Mouse (Mus musculus) limb, embryonic 14.5 days (tissue): ENCODE results near the gene Phf21a. TPM values are rescaled to one million over a fixed set of nuclear protein-coding genes. Genes with fewer than 3 reads are reported as not detected.

Experiments
- ATAC-seq: fragments of 200-750 bp; cut with Nextera tagmentation; 2 replicates; pipeline ENCODE4 v1.8.0; 2017; ENCODE audit warnings: low read depth, moderate number of reproducible peaks, moderate TSS enrichment; ENCODE audit not compliant: low FRiP score
- DNase-seq: peaks from one replicate; pipeline ENCODE4 v3.0.0-alpha.2; 2015; ENCODE audit warnings: low spot score
- H3K27ac ChIP-seq: fragments of 300-500 bp; sonication (generic); replicated peaks from 2 replicates; pipeline ENCODE4 v1.5.1; 2014; ENCODE audit warnings: low read depth, mild to moderate bottlenecking, low read length, moderate library complexity, mixed read lengths
- H3K27me3 ChIP-seq: fragments of 300-500 bp; sonication (generic); 2 replicates; pipeline ENCODE4 v1.6.1; 2014; ENCODE audit warnings: low read length, mixed read lengths; ENCODE audit not compliant: control insufficient read depth, insufficient read depth
- H3K36me3 ChIP-seq: fragments of 300-500 bp; sonication (generic); 2 replicates; pipeline ENCODE4 v1.6.1; 2014; ENCODE audit warnings: mild to moderate bottlenecking, low read length, moderate library complexity, mixed read lengths; ENCODE audit not compliant: control insufficient read depth, insufficient read depth
- H3K4me1 ChIP-seq: fragments of 300-500 bp; sonication (generic); 2 replicates; pipeline ENCODE4 v1.6.1; 2014; ENCODE audit warnings: antibody characterized with exemption, low read length, mixed read lengths; ENCODE audit not compliant: control insufficient read depth, insufficient read depth
- H3K4me2 ChIP-seq: fragments of 300-500 bp; sonication (generic); replicated peaks from 2 replicates; pipeline ENCODE4 v1.6.1; 2014; ENCODE audit warnings: low read depth, mild to moderate bottlenecking, low read length, moderate library complexity; ENCODE audit not compliant: severe bottlenecking
- H3K4me3 ChIP-seq: fragments of 300-500 bp; sonication (generic); replicated peaks from 2 replicates; pipeline ENCODE4 v1.5.1; 2014; ENCODE audit warnings: low read length
- H3K9ac ChIP-seq: fragments of 300-500 bp; sonication (generic); 2 replicates; pipeline ENCODE4 v1.6.1; 2014; ENCODE audit warnings: mild to moderate bottlenecking, low read depth, low read length, moderate library complexity; ENCODE audit not compliant: severe bottlenecking
- H3K9me3 ChIP-seq: fragments of 300-500 bp; sonication (generic); 2 replicates; pipeline ENCODE4 v1.6.1; 2016; ENCODE audit warnings: low read length; ENCODE audit not compliant: control insufficient read depth
- POLR2A ChIP-seq: fragments of 200-500 bp; IDR thresholded peaks from 2 replicates; pipeline ENCODE4 v1.8.0; 2012; ENCODE audit warnings: inconsistent platforms, mild to moderate bottlenecking, moderate library complexity, borderline replicate concordance; ENCODE audit not compliant: insufficient read depth, insufficient read length; ENCODE audit errors: extremely low read depth
- WGBS: fragments of 180-500 bp; shearing (Covaris S2); extraction: QIAGEN DNeasy Blood & Tissue Kit; methylation state at CpG from one replicate; pipeline ENCODE4 v1.1.7; 2014; 5-methylcytosine and 5-hydroxymethylcytosine counted together
- polyA plus RNA-seq, 2 experiments: library from polyadenylated mRNA; depleted of rRNA in 1 of 2; stranded (reverse) in 1 of 2; unstranded in 1 of 2; fragments of >200 nt; fragmentation: Nextera tagmentation in 1 of 2; extraction: Ambion mirVana in 1 of 2; gene quantifications; 2 replicates each; pipeline versions ENCODE4 v1.2.1 to v1.2.3; 2012 to 2014

Gene Phf21a
- polyA plus RNA-seq, 2 experiments = 38.2 to 96.0 TPM

DNA sequence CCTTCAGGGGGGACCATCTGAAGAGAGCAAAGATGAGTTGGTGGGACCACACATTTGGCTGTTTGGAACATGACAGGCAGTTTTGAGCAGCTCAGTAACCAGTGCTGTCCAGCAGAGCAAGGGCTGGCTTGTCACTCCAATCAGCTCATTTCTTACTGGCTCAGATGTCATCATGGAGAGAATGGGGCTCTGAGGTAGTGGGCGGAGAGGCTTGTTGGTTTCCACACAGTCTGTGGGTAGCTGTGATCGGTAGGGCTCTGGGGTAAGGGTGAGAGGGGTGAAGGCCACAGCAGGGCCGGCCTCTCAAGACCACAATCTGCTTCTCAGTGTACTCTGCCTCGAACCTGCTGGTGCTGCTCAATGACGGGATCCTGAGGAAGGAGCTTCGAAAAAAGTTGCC is 283.4 kb downstream of the Phf21a start:
- TF ChIP-seq POLR2A = no peak
- Histone ChIP-seq H3K9ac (peak overlapping the region; percentile 58; the same call in 1 of the 2 replicates), H3K4me1 (peaks cover 20% of the 10 kb centered on the region), H3K4me3 (peak overlapping the region; percentile 63; the same call in 1 of the 2 replicates), H3K4me2 (peak overlapping the region; percentile 99), H3K36me3 (peaks cover 24% of the 10 kb centered on the region), H3K9me3 (no peaks in the 10 kb centered on the region), H3K27me3 (no peaks in the 10 kb centered on the region; the same call in 1 of the 2 replicates), H3K27ac (no peak overlapping the region)
- 80% methylated on average over 6 of the region's 6 CpGs for WGBS
- ATAC-seq = no peak
- DNase-seq = no peak

DNA sequence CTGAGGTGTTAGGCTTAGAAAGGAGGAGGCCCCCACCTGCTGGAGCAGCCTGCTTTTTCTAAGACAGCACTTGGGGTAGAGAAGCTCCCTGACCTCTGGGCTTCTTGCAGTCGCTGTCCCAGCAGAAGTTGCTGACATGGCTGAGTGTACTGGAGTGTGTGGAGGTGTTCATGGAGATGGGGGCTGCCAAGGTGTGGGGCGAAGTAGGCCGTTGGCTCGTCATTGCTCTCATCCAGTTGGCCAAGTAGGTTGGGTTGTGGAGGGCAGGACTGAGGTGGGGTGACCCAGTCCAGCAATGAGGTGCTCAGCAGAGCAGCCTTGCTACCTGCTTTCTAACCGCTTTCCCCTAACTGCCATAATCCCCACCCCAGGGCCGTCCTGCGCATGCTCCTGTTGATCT is 284.4 kb downstream of the Phf21a start:
- Histone ChIP-seq H3K4me1 (peaks cover 10% of the 10 kb centered on the region), H3K4me3 (no peak overlapping the region), H3K9ac (no peak overlapping the region), H3K9me3 (no peaks in the 10 kb centered on the region), H3K36me3 (peaks cover 34% of the 10 kb centered on the region), H3K27me3 (no peaks in the 10 kb centered on the region), H3K27ac (no peak overlapping the region), H3K4me2 (no peak overlapping the region)
- no peak for TF ChIP-seq POLR2A
- ATAC-seq = no peak
- DNase-seq = no peak
- 84% methylated on average over 7 of the region's 7 CpGs for WGBS

DNA sequence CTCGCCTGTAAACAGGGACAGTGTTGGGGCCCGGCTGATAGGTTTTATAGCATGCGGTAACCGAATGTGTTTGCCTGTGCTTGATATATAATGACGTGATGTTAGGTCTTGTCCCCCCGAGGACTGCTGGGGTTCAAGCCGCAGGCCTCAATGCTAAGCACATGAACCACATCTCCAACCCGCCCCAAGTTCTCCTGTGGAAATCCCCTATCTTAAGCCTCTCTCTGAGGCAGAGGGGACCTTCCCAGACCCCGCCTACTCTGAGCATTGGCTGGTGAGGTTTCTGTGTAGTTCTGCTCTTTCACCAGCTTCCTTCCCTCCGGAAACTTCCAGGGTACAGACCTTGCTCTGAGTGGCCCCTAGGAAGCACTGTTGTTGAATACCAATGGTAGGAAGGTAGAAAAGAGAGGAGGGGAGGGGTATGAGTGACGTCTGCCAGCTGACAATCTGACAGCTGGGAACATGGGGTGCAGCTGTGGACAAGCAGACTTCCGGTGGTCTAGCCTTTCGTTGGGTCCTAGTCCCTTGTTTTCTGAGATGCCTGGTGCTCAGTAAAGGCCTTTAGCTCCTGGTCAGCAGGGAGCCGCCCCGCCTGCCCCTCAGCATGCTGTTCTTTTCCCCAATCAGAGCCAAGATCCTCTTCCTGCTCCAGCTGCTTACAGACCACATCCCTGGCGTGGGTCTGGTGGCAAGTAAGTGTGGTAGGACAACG is 287.0 kb downstream of the Phf21a start:
- H3K9me3 ChIP-seq = no peaks in the 10 kb centered on the region
- H3K27ac ChIP-seq = no peak overlapping the region
- no peak for ATAC-seq
- peaks cover 59% of the 10 kb centered on the region for H3K36me3 ChIP-seq
- H3K4me2 ChIP-seq = no peak overlapping the region
- peaks cover 7% of the 10 kb centered on the region for H3K4me1 ChIP-seq
- 79% methylated on average over 17 of the region's 17 CpGs for WGBS
- H3K9ac ChIP-seq = no peak overlapping the region
- H3K4me3 ChIP-seq = no peak overlapping the region
- TF ChIP-seq POLR2A = no peak
- no peaks in the 10 kb centered on the region for H3K27me3 ChIP-seq
- DNase-seq = no peak

DNA sequence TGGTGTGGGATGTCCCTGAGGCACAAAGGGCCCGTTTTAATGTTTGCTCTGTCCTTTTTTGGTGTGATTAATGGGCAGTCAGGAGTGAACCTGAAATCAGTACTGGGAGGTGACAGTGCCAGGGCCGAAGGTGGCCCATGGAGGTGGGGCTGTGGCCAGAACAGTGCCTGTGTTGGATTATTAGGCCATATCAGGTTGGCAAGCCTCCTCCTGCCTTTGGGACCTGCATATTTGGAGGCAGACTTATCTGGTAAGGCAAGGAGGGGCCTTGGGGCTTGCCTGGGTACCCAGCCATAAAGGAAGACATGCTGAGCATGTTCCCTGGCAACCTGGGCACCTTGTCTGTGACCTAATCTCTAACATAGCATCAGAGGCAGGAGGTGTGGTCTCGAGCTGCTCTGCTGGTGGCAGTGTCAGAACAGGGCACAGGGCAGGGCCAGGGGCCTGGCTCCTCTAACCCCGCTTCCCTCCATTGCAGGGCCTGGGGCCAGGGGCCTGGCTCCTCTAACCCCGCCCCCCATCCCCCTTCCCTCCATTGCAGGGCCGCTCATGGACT is 287.7 kb downstream of the Phf21a start:
- Histone ChIP-seq H3K36me3 (peaks cover 65% of the 10 kb centered on the region), H3K27me3 (no peaks in the 10 kb centered on the region), H3K27ac (no peak overlapping the region), H3K4me3 (no peak overlapping the region), H3K4me1 (peaks cover 7% of the 10 kb centered on the region), H3K9me3 (no peaks in the 10 kb centered on the region), H3K9ac (no peak overlapping the region), H3K4me2 (no peak overlapping the region)
- no peak for ATAC-seq
- no peak for DNase-seq
- no peak for TF ChIP-seq POLR2A
- 70% methylated on average over 5 of the region's 6 CpGs for WGBS

DNA sequence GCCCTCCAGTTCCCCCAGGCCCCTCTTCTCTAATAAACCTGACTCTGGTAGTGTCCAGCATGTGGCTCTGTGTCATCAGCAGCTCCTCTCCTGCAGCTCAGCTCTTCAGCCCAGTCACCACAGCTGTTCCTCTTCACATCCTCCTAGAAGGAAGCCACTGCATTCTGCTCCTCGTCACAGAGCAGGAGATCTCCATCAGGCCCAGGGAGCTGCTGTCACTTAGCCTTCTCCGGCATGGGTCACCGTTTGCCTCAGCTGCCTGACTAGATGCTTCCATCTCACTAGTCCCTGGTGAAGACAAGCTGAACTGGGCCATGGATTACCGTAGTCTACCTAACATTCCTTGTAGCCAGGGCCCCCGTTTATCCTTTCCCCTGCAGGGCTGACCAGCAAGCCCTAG is 288.2 kb downstream of the Phf21a start:
- no peak for TF ChIP-seq POLR2A
- 87% methylated on average over 5 of the region's 5 CpGs for WGBS

More for the DNA sequence above, 288.2 kb downstream of the Phf21a start:
- peaks cover 71% of the 10 kb centered on the region for H3K36me3 ChIP-seq
- no peak overlapping the region for H3K4me3 ChIP-seq
- H3K9me3 ChIP-seq = no peaks in the 10 kb centered on the region
- no peak overlapping the region for H3K27ac ChIP-seq
- no peak overlapping the region for H3K9ac ChIP-seq
- no peak overlapping the region for H3K4me2 ChIP-seq
- DNase-seq = no peak
- peaks cover 2% of the 10 kb centered on the region; the same call in 1 of the 2 replicates for H3K4me1 ChIP-seq
- ATAC-seq = no peak
- H3K27me3 ChIP-seq = no peaks in the 10 kb centered on the region
